Mouse (Mus musculus) heart, adult 2 months (tissue): ENCODE measurements around the gene Arhgap1.

Experiments
- CTCF ChIP-seq: fragments of 200-600 bp; IDR thresholded peaks from 2 replicates; pipeline ENCODE4 v1.8.1; 2022; ENCODE audit warnings: antibody characterized with exemption, mild to moderate bottlenecking, moderate library complexity
- EP300 ChIP-seq: fragments of 200-500 bp; IDR thresholded peaks from 2 replicates; pipeline ENCODE4 v1.6.1; 2011; ENCODE audit warnings: low read depth, low read length, control low read depth; ENCODE audit not compliant: insufficient read depth
- POLR2A ChIP-seq: fragments of 200-500 bp; IDR thresholded peaks from 2 replicates; pipeline ENCODE4 v1.6.1; 2011; ENCODE audit warnings: mild to moderate bottlenecking, low read depth, low read length, control low read depth; ENCODE audit not compliant: insufficient read depth

DNA sequence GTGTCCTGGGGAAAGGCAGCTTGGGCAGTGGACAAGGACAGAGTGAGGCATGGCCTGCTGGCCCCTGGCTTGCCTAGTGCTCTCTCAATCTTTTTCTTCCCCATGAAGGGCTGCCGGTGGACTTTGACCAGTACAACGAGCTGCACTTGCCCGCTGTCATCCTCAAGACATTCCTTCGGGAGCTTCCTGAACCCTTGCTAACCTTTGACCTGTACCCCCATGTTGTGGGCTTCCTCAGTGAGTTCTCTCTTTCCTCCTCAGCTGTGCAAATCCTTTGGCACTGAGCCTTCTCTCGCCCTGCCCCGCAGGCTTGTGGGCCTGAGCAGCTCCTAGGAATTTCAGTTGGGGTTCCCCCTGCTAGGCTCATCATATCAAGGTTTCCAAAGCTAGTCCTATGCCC, 20.4 kb downstream of the Arhgap1 start:
- TF ChIP-seq CTCF = no peak
- TF ChIP-seq POLR2A = no peak
- TF ChIP-seq EP300 = no peak
